Mouse (Mus musculus): ENCODE measurements around the gene Slc35c2.

GRCm38 (mm10) chr2:165248967-165249366 is 38.7 kb downstream of the Slc35c2 start:
- TF ChIP-seq CTCF (IDR thresholded peaks at IDR 0.05; ENCODE audit: control insufficient read depth, insufficient read depth, insufficient read length) = no peak
- no peak for TF ChIP-seq MAX (IDR thresholded peaks at IDR 0.05)
- TF ChIP-seq MYOD1 (IDR thresholded peaks at IDR 0.05; ENCODE audit: control insufficient read depth, insufficient read length, low read depth) = no peak
- no peak for TF ChIP-seq USF1 (IDR thresholded peaks at IDR 0.05; ENCODE audit: low read depth)
- no peak for TF ChIP-seq MYOG (IDR thresholded peaks at IDR 0.05; ENCODE audit: control insufficient read depth, extremely low read depth, insufficient read length)
- TF ChIP-seq CEBPB (IDR thresholded peaks at IDR 0.05; ENCODE audit: low read depth) = no peak
